8 mouse cellular contexts compared by ENCODE assay signal in the genomic region with DNA sequence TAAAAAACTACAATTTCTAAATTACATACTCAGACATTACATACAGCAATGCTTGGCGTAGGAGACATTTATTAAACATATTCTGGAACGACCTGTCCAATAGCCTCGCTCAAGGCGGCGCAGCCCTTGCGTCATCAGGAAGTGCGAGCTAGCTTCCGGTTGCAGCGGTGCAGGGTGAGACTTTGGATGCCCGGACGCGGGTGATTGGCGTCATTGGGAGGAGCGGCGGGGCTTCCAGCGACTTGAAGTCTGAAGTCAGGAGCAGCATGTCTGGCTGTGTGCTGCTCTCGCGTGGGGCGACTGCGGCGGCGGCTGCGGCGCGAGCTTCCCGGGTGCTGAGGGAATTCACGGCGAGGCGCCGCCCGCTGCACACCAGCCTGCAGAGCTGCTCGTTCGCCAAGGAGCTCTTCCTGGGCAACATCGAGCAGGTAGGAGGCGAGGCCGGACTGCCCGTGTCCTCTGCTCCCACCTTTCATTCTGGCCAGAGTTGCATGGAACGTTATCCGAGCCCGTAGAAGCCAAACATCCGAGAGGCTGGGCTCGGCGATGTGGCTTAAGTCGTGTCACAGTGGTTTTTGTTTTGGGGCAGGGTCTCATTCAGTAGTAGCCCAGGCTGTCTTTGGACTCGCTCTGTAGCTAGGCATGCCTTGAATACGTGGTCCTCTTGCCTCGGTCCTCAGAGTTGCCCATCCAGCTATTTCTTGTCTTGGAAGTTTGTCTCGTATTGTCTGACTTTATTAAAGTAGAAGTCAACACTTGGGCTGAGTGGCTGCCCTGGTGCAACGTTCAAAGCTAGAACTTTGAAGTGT. TPM values are rescaled to one million over a fixed set of nuclear protein-coding genes. Genes with fewer than 3 reads are reported as not detected.
DNase-seq lines count a peak whose midpoint lies in the region; ATAC-seq lines count a peak whose summit lies in the region.

A gene (plus strand): TSS at position 137 of the 809 bp plus-strand sequence.

- H3K79me2 ChIP-seq in macrophage (ENCODE audit: inconsistent target), result peaks cover 32% of the 10 kb centered on the region

- peak; percentile 99 for ATAC-seq in hindbrain, embryonic 16.5 days

- H3K9me3 ChIP-seq in hindbrain, embryonic 16.5 days (ENCODE audit: control insufficient read depth, low read length), result no peaks in the 10 kb centered on the region

- peak within 1 kb of the TSS; percentile 79 for H3K27ac ChIP-seq in hindbrain, embryonic 16.5 days (ENCODE audit: low read depth, low read length)
- 0 out of 2 replicates have a peak within 1 kb of the TSS, but pooled peaks have one; percentile 21 for H3K27ac ChIP-seq in macrophage

- DNase-seq in T-cell, adult 2 months (ENCODE audit: low spot score), result peak; percentile 96
- peak; percentile 97 for DNase-seq in cerebellum, postnatal 36 days
- peak; percentile 91 for DNase-seq in gastrocnemius, adult 18-20 months (ENCODE audit: low spot score)
- peak; percentile 99 for DNase-seq in left cerebral cortex, adult 18-20 months (ENCODE audit: low spot score in 2 of 2)
- DNase-seq in right cerebral cortex, adult 18-20 months, result peak; percentile 97
- peak; percentile 83 for DNase-seq in urinary bladder, postnatal 10 days (ENCODE audit: low spot score)

- H3K27me3 ChIP-seq in hindbrain, embryonic 16.5 days (replicated peaks; ENCODE audit: control insufficient read depth, insufficient read depth, low read length), result peaks cover 9% of the 10 kb centered on the region

- no peaks in the 10 kb centered on the region for H3K36me3 ChIP-seq in hindbrain, embryonic 16.5 days (ENCODE audit: control insufficient read depth, insufficient read depth, low read length)
- H3K36me3 ChIP-seq in macrophage (ENCODE audit: inconsistent target), result no peaks in the 10 kb centered on the region

- peak within 1 kb of the TSS; percentile 100 for H3K4me3 ChIP-seq in hindbrain, embryonic 16.5 days (ENCODE audit: low read length)
- H3K4me3 ChIP-seq in macrophage (ENCODE audit: inconsistent target), result peak within 1 kb of the TSS; percentile 93

- peak within 1 kb of the TSS; percentile 95 for H3K4me2 ChIP-seq in hindbrain, embryonic 16.5 days (ENCODE audit: low read length)

- H3K4me1 ChIP-seq in hindbrain, embryonic 16.5 days (ENCODE audit: control insufficient read depth, insufficient read depth, low read depth, low read length), result peaks cover 20% of the 10 kb centered on the region

- WGBS in hindbrain, embryonic 16.5 days, result under 1% methylated on average over 49 of the region's 49 CpGs
- WGBS in macrophage (ENCODE audit: missing documents), result under 1% methylated on average over 49 of the region's 49 CpGs

- peak within 1 kb of the TSS; percentile 95 for H3K9ac ChIP-seq in hindbrain, embryonic 16.5 days (ENCODE audit: low read depth, low read length)

RNA-seq across cellular contexts. Expression of the gene that starts here (rescaled TPM):
- total RNA-seq in gastrocnemius, adult 18-20 months (2021), result 10 to 100 TPM; 23.7 to 26.6 TPM
- 96.1 and 101 TPM in 2 replicates for polyA plus RNA-seq in hindbrain, embryonic 16.5 days (2015; fragmentation: Nextera tagmentation; extraction: Ambion mirVana)
- total RNA-seq in left cerebral cortex, adult 18-20 months (2021), result 10 to 100 TPM; 40.2 to 41.3 TPM
- total RNA-seq in macrophage (2018; cell fraction: chromatin; rRNA removed), result 10 to 100 TPM in 24 of 26 experiments, 1 to 10 TPM in 2; 7.0 to 50.3 (median 38.7) TPM
- 10 to 100 TPM in 13 of 26 experiments, 1 to 10 TPM in 13; 7.0 to 14.8 (median 10.0) TPM for total RNA-seq in macrophage (2018; cell fraction: cytosol; rRNA removed)
- total RNA-seq in macrophage (2018; cell fraction: nucleus; rRNA removed), result 10 to 100 TPM in 23 of 26 experiments, 1 to 10 TPM in 3; 8.0 to 33.0 (median 17.5) TPM
- 8.2 to 16.4 TPM (median 13.1 TPM) in 3 replicates for polyA plus RNA-seq in macrophage (2018)

Comparison
In these comparisons a context has a peak if more than half of its experiments do, and no peak if none do; other contexts are left out.
1. Peak in every context shown above with its lines: DNase-seq, ATAC-seq, H3K4me3 ChIP-seq and H3K27ac ChIP-seq.